Mouse (Mus musculus) testis, postnatal 14 days (tissue): ENCODE measurements around the gene Osbp2.

Experiments
- DNase-seq: peaks from one replicate; pipeline ENCODE4 v3.0.0; 2021; ENCODE audit warnings: low spot score

The Osbp2 gene

DNA sequence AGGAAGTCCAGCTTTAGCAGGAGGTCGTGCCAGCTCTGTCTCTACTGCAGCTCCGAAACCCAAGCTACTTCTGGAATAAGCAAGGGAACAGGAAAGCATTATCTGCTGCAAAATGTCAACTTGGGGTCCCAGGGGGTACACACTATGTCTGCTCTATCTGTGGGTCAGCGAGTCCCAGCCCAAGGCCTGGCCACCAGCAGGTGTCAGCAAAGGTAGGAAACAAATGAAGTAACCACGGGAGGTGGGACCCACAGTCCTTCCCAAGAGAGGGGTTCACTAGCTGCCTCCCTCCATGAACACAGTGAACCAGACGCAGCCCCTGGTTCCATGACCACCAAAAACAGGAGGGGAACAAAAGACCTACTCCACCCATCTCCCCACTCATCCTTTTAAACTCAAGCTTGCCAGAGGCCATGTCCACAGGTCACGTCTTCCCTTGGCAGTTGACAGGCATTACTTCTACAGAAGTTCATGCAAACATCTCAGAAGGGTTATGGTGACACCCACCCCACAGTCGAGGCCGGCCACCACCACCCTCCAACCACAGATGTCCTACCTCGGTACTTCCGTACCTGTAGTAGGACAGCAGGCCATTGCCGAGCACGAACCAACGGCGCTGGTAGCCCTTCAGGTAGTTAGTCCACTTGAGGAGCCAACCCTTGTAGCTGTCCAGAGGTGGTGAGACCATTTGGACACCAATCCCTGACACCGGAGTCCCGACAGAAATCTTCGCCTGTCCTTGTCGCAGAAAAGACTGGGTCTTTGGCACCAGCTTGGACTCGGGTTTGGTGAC lies 846 bp downstream of the Osbp2 start:
- peak; percentile 21 for DNase-seq

DNA sequence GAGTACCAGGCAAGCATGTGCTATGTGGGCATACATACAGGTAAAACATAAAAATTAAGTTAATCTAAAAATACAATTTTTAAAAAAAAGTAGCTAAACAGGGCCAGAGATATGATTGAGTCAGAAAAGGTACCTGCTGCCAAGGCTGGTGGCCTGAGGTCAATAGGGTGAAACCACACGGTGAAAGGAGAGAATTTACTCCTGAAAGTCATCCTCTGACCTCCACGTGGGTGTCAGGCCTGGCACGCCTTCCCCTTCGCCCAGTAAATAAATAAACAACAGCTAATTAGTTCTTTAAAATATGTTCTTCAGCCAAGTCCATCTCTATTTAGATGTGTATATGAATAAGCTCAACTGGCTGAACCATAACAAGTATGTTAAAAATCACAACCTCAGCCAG lies 3.3 kb downstream of the Osbp2 start:
- DNase-seq = no peak

DNA sequence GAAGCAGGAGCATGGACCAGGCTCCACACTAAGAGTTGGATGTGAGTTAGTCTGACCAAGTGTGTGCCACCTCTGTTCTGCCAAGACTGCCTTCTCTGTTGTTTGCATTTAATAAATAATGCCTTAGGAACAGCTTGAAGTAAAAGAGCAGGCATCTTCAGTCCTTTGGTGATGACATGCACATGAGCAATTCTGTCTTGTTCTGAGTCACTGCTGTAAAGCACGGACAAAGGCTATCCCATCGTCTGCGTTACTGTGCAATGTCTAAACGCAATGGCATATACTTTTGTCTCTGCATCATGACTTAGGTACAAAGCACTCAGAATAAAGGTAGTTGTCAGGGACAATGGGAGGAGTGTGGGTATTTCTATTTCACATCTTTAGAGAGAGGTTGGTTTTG lies 3.9 kb downstream of the Osbp2 start:
- no peak for DNase-seq

DNA sequence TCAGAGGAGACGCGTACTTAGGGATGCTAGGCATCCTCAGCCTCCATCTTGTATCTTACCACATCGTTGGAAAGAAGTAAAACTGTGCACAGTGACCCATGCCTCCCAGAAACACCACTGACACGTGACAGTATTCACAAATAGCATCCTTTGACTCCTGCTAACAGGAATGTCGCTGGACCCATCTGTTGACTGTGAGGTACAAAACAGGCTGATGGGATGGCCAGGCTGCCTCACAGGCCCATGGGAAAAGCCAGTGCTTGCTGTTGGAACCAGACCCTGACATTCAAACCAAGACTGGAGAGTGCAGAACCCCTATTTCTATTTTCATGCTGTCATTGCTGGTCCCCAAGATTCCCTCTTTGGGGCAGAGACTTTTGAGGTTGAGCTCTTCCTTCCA lies 5.8 kb downstream of the Osbp2 start:
- no peak for DNase-seq

DNA sequence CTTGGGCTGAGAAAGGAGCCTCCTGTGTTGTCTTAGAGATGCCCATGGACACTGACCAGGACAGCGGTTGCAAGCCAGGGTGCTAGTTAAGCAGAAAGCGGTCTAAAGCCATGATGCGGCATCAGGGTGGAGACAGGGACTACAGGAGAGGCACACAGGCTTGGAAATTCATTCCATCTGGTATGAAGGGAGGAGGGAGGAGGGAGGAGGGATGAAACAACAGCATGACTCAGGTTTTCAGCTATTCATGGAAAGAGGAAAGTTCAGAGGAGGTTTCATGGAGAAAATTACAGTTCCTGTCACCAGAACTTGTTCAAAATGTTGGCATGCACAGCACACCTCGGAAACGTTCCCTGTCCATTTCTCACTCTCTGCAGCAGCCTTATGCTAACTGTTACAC lies 7.9 kb downstream of the Osbp2 start:
- no peak for DNase-seq

DNA sequence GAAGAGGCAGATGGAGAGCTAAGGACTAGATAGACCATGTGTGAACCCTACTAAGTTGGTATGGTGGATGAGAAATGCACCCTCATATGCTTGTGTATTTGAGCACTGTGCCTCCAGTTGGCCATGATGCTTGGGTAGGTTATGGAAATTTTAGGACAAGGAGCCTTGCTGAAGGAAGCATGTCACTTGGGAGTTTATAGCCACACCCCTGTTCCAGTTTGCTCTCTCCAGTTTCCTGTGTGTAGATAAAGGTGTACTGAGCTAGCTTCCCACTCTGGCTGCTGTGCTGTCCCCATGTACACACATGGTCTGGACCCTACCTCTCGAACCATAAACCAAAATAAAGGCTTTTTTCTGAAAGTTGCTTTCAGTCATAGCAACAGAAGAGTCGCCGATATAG lies 9.5 kb downstream of the Osbp2 start:
- DNase-seq = no peak

DNA sequence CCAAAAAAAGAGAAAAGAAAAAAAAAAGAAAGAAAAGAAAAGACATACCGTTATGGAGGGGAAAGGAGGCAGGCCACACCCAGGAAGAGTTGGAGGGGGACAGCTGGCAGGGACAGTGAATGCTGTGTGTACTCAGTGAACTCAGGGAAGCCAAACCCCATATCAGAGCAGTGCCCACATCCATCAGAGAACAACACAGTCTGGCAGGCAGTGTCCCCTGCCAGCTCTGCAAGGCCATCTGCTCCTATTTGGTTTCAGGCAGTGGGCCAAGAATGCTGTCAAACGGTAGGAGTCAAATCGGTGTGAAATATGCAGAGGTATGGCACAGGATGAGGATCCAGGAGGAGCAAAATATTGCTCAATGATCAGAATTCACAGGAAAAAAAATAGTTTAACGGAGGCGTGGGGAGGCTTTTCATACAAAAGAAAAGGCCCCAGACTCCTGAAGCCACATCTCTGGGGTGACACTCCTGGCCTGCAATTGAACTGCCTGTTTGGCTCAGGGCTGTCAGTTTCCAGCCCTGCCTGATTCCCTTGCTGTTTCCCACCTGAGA lies 10.1 kb downstream of the Osbp2 start:
- DNase-seq = peak; percentile 55

DNA sequence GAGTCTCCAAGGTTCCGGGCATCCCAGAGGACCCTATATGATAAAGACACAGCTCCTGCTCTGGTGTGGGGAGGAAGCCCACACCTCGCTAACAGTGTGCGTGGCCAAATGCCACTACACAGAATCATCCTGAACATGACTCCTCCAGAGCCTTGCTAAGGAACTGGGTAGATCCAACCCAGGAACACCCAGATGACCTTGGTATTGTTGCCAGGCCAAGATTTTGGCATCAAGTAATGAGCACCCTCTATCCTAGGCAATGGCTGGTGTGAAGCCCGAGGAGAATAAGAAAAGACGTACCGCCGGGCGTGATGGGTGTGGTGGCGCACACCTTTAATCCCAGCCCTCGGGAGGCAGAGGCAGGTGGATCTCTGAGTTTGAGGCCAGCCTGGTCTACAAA lies 10.7 kb downstream of the Osbp2 start:
- no peak for DNase-seq

DNA sequence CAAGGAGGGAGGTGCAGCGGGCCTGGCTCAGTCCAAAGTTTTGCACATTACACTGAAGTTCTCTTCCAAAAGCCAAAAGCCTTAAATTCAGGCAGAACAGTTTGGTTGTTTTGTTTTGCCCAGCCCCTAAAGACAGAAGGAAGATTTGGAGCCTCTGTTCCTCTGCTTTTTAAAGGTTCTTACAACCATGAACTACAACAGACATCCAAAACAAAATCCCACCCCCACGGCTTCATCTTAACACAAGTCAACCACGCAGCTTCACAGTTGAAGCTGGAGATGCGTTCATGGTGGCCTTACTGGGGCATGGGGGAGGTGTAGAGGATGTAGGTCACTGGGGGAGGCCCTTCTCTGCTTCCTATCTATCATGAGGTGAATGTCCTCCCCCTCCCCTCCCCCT lies 11.8 kb downstream of the Osbp2 start:
- no peak for DNase-seq

DNA sequence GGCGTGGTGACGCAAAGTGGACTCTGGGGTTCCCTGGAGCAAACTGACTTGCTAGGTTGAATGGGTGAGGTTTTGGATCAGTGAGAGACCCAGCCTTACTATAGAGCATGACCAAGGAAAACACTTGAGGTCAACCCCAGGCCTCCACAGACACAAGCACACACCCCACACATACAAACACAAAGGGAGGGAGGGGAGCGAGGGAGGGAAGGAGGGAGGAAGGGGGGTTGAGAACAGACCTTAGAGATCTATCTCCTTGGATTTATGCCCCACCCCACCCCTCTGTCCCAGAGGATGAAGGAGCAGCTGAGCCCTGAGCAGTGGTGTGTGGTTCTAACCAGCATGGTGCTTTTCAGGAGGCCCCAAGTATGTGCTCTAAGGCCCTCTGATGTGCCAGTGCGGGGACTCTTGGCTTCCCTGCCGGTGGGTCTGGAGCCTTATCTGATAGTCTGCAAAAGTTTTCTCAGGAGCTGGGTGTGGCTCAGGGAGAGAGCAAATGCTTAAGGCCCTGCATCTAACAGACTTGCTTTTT lies 12.9 kb downstream of the Osbp2 start:
- no peak for DNase-seq

DNA sequence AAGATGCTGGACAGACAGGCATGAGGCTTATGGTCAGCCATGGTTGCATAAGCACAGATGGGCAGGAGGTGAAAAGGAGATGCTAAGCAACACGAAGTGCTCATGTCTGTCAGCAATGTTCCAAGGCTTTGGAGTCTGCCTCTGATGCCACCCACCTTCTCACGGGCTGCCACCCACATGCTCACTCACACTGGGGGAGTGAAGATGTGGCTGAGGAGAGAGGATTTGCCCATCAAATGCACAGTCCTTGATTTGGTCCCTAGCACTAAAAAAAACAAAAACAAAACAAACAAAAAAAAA lies 13.4 kb downstream of the Osbp2 start:
- no peak for DNase-seq

DNA sequence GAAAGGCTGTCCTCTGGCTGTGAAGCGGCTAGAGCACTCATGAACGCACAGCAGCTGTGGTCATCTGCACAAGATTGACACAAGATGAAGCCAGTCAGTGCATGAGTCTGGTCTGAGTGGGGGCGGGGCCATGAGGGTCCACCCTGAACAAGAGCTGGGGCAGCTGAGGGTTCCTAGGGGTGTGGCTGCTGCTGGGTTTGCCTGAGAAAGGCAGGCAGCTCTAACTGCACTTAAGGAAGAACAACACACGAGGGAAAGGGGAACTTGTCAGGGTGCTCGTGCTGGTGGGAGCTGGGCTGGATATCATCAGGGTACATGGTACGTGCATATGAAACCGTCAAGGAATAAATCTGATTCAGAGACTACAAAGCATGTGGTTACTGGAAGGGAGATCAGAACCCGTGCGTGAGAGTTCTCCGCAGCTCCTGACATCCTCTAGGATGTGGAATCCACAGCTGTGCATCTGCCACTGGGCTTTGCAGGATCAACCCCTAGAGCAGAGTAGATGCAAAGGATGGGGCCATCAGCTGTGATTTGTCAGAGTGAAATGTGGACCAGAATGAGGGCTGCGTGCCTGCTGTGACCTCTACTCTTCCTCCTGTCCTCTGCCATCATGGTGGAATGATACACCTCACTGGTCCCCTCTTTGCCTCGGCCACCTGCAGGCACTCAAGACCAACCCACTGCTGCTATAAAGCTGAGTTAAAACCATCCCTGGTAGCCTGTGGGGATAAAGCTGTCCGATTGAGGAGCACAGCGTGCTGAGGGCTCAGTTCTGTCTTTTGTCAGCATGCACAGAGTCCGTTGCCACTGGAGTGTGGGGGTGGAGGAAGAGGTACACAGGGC lies 14.0 kb downstream of the Osbp2 start:
- no peak for DNase-seq

DNA sequence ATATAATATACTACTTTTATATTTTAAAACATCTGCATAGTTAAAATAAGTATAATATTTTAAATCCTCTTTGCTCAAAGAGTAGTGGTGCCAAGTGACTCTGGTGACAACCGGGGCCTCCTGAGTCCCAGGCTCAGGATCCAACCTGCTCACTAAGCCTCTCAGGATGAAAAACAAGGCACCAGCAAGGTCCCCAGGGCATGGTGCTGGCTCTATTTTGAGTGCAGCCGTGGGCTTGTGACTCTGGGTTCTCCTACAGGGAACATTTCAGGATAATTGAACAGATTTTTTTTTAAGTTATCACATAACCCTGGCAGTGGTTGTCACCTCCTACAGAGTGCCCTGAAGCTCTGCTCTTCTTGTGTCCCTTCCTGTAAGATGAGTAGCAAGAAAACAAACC lies 17.4 kb downstream of the Osbp2 start:
- no peak for DNase-seq

DNA sequence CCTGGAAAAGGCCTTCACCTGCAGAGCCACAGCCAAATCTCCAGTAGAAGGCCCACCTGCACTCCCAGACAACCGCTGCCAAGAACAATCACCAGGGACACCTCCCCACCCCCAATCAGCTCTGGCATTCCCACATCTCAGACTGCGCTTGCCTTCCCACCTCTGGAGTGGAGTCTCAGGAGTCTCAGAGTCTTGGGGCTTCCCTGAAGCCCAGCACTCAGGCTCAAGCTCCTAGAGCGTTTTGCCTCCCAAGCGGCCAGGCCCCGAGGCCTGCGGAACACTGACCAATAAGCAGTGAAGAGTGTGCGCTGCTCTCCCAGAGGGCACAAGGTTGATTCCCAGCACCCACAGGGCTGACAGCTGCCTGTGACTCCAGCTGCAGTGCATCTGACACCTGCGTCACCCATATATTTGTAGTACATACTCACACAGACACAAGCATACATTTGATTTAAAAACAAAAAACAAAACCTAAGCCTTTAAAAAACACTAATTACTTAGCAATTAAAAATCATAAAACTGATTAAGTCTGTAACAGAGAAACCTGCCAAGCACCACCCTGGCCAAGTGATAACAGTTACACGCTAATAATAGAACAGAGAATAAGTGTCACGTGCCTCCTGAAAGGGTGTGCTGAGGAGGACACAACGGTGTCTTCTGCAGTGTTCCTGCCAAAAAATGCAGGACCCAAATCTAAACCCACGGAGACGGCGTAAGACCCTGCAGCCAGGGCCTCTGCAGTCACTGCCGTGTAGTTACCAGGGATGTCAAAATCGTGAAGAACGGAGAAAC lies 19.6 kb downstream of the Osbp2 start:
- no peak for DNase-seq

DNA sequence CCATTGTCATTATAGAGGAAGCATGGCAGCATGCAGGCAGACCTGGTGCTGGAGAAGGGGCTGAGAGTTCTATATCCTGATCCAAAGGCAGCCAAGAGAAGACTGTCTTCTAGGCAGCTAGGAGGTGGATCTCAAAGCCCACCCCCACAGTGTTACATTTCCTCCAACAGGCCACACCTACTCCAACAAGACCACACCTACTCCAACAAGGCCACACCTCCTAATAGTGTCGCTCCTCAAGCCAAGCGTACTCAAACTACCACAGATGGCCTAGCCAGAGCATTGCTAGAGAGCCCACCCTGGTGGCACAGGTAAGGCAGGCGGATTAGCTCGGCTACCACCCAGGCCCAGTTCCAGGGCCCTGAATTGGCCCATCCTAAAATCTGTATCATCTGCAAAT lies 28.4 kb downstream of the Osbp2 start:
- no peak for DNase-seq

DNA sequence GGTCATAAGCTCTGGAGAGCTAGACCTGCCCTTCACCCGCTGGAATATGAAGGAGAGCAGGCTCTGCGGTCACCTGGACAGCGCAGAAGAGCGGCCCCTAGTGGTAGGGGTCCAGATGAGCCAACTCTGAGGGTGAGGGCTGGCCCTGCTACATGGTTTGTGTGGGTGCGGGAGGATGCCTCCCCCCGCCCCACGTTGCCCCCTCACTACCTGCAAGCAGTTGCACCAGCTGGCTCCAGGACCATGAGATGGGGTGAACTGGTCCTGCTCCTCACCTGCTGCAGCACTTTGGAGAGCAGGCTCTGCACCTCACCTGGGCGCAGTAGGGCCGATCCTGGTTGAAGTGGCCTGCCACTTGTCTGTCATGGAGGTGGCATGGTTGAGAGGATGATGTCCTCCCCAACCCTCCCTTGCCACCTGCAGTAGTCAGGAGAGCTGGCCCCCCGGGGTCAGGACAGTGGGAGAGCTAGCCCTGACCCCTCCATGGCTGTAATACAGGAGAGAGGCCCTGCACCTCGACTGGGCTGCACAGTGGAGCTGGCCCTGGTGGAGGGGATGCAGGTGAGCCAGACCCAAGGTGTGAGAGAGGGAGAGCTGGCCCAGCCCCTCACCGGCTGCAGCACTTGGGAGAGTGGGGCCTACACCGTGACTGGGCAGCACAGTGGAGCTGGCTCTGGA lies 29.1 kb downstream of the Osbp2 start:
- peak; percentile 67 for DNase-seq

DNA sequence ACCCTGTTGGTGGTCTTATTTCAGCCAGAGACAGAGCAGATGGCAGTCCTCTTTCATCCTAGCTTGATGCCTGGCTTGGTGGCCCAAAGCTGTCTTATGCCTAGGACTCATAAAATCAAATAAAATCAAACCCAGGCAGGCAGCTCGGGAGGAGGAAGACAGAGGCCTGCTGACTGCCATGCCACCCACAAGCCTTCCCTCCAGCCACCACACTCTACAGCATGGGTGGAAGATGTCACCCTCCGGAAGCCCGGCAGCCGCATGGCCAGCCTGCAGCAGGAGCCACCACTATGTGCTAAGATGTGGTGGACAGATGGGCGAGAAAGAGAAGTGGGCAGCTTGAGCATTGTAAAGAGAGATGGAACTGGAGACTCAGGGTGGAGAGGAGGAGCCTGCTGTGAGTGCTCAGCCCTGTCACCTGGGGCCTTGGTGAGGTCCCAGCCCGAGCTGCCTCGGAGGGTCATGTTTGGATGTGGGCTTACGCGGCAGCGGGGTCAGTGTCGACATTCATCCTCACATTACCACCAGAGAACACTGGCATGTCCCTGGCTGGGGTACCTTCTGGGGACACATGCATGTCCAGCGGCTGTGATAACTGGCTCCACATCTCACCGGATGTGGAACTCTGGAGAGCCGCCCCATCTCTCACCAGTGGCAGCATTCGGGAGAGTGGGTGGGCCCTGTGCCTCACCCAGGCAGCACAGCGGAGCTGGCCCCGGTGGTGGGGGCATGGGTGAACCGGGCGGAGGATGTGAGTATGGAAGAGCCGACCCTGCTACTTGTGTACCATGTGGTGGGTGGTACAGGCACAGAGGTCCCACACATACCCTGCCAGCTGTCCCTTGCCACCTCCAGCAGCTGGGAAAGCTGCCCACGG lies 29.9 kb downstream of the Osbp2 start:
- no peak for DNase-seq

DNA sequence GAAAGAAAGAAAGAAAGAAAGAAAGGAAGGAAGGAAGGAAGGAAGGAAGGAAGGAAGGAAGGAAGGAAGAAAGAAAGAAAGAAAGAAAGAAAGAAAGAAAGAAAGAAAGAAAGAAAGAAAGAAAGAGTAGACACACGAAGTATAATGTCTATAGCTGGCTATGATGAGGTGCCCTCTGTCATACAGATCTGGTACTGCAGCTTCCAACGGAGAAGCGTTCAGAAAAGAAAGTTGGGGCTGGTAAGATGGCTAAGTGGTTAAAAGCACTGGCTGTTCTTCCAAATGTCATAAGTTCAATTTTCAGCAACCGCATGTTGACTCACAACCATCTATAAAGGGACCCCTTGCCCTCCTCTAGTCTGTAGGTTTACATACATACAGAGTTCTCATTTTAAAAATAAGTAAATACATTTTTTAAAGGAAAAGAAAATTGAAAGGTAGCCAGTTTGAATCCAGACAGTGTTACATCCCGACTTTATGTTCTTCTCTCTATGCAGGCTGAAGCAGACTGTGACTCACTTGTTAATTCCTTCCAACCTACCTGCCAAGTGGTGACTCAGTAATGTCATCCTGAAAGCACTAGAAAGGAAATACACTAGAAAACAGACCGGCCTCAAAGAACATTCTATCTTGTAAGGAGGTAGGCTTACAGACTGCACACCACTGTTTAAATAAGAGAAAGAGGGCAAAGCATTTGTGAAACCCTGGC lies 31.4 kb downstream of the Osbp2 start:
- no peak for DNase-seq

DNA sequence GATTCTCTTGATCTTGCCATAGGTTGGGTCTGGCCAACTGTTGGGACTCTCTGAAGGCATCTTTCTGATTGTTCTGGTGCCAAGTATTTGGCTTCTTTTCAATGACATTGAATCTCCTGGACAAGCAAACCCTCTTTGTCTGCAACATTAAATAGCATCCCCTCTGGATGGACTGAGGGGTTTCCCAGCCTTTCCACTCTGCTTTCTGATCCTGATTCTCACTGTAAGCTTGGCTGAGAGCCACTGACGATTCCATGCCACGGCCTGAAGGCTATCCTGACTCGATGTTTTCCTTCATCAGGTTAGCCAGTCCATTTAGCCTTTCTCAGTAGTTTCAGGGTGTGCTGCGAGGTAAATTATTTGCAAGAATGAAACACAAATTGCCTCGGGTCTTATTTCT lies 34.0 kb downstream of the Osbp2 start:
- no peak for DNase-seq

DNA sequence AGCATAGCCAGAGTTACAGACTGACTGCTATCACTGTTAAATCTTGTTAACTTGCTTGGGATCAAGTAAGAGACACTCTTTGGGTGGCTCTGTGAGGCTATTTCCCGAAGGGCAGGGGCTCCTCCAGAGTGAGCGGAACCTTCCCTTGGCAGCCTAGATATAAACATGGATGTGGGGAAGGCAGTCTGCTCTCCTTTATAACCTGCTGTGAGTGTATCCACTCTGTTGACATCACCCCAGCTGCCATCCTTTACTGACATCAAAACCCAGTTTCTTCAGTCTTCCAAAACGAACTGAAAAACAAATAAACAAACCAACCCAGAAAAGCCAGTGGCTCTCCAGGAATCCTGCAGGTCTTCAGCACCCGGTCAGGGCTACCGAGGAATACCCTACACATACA lies 39.6 kb downstream of the Osbp2 start:
- DNase-seq = no peak
